Mouse (Mus musculus) embryonic facial prominence, embryonic 15.5 days (tissue): ENCODE results near the gene Ropn1. TPM values are rescaled to one million over a fixed set of nuclear protein-coding genes. Genes with fewer than 3 reads are reported as not detected.

Experiments
- ATAC-seq: fragments of 200-750 bp; cut with Nextera tagmentation; 2 replicates; pipeline ENCODE4 v1.8.0; 2017; ENCODE audit warnings: low read depth, moderate TSS enrichment; ENCODE audit not compliant: insufficient number of reproducible peaks, low FRiP score, low TSS enrichment
- H3K27ac ChIP-seq: fragments of 300-500 bp; sonication (generic); replicated peaks from 2 replicates; pipeline ENCODE4 v1.5.1; 2015; ENCODE audit warnings: mild to moderate bottlenecking, inconsistent platforms
- H3K27me3 ChIP-seq: fragments of 300-500 bp; sonication (generic); 2 replicates; pipeline ENCODE4 v1.6.1; 2015; ENCODE audit warnings: inconsistent platforms
- H3K36me3 ChIP-seq: fragments of 300-500 bp; sonication (generic); 2 replicates; pipeline ENCODE4 v1.6.1; 2015; ENCODE audit warnings: mild to moderate bottlenecking, inconsistent platforms
- H3K4me1 ChIP-seq: fragments of 300-500 bp; sonication (generic); 2 replicates; pipeline ENCODE4 v1.6.1; 2015; ENCODE audit warnings: inconsistent platforms
- H3K4me2 ChIP-seq: fragments of 300-500 bp; sonication (generic); replicated peaks from 2 replicates; pipeline ENCODE4 v1.6.1; 2015; ENCODE audit warnings: mild to moderate bottlenecking, inconsistent platforms
- H3K4me3 ChIP-seq: fragments of 300-500 bp; sonication (generic); replicated peaks from 2 replicates; pipeline ENCODE4 v1.5.1; 2015; ENCODE audit warnings: mild to moderate bottlenecking, inconsistent platforms
- H3K9ac ChIP-seq: fragments of 300-500 bp; sonication (generic); 2 replicates; pipeline ENCODE4 v1.6.1; 2015; ENCODE audit warnings: inconsistent platforms
- H3K9me3 ChIP-seq: fragments of 300-500 bp; sonication (generic); replicated peaks from 2 replicates; pipeline ENCODE4 v1.6.1; 2016; ENCODE audit warnings: inconsistent platforms
- WGBS: fragments of 180-500 bp; shearing (Covaris S2); methylation state at CpG from one replicate; pipeline ENCODE4 v1.1.7; 2015; 5-methylcytosine and 5-hydroxymethylcytosine counted together
- polyA plus RNA-seq: library from polyadenylated mRNA; unstranded; fragments of >200 nt; fragmentation: Nextera tagmentation; extraction: Ambion mirVana; gene quantifications from 2 replicates; pipeline ENCODE4 v1.2.1, GENCODE M21; 2015

The Ropn1 gene
- not detected in 2 replicates for polyA plus RNA-seq

DNA sequence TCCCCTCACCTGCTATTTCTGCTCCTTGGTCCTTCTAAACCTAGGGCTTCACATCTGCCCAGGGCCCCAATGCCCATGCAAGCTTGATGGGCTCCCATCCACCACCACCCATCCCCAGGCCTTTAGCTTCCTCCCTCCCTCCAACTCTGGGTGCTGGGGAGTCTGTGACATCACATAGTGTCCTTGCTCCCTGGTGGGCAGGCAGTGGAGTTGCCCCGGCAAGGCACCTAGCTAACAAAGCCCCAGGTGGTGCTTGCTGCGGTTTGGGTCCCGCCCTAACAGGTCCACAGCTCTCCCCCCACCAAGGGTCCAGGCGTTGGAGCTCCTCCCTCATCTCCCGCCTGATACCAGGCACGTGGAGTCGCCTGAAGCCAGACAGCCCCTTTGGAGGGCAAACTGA, at the start of gene Ropn1:
Gene Ropn1, plus strand, starts transcription at position 301 of the 400 bp plus-strand sequence.
- Histone ChIP-seq H3K9ac (no peak within 1 kb of the TSS), H3K4me3 (no peak within 1 kb of the TSS), H3K4me1 (no peaks in the 10 kb centered on the region), H3K4me2 (no peak within 1 kb of the TSS), H3K36me3 (no peaks in the 10 kb centered on the region), H3K9me3 (no peaks in the 10 kb centered on the region), H3K27me3 (no peaks in the 10 kb centered on the region), H3K27ac (no peak within 1 kb of the TSS)
- ATAC-seq: no peak
- WGBS: 39% methylated on average over 7 of the region's 7 CpGs

DNA sequence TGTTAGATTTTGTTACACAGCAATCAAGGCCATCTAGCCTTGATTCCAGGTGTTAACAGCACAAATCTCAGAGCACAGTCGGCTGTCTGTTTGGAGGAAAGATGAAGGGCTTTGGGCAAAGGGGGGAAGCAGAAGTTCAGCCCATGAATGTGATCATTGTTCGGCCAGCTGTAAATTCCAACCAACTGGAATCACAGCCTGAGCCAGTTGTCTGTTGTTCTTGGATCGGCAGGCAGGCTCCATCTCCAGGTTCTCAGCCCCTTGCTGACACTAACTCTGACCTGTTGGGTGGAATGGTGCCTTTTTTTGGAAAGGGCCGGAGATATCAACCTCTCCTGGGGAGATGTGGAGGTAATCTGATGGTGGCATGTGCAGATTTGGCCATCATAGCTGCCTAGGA, 47.8 kb upstream of the Ropn1 start:
- H3K4me3 ChIP-seq: no peak overlapping the region
- H3K27me3 ChIP-seq: no peaks in the 10 kb centered on the region
- no peak for ATAC-seq
- H3K4me2 ChIP-seq: no peak overlapping the region
- no peaks in the 10 kb centered on the region for H3K9me3 ChIP-seq
- no peaks in the 10 kb centered on the region for H3K4me1 ChIP-seq
- H3K36me3 ChIP-seq: no peaks in the 10 kb centered on the region
- no peak overlapping the region for H3K9ac ChIP-seq
- 53% methylated on average over 4 of the region's 4 CpGs for WGBS
- H3K27ac ChIP-seq: no peak overlapping the region

DNA sequence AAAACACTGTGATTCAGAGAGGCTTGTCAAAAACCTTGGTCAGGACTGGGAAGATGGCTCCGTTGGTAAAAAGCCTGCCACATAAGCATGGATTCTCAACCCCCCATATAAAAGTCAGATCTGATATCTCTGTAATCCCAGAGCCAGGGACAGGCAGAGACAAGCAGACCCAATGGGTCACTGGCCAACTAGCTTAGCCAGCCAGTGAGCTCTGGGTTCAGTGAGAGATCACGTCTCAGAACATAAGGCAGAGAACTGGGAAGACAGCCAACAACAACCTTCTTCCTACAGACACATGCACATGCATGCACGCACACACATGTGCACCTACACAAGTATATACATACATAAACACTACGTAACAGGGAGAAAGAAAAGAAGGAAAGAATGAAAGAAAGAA, 46.6 kb upstream of the Ropn1 start:
- H3K9me3 ChIP-seq: no peaks in the 10 kb centered on the region
- WGBS: 64% methylated on average over 4 of the region's 4 CpGs
- H3K4me2 ChIP-seq: no peak overlapping the region
- H3K9ac ChIP-seq: no peak overlapping the region
- H3K4me3 ChIP-seq: no peak overlapping the region
- no peak overlapping the region for H3K27ac ChIP-seq
- ATAC-seq: no peak
- H3K4me1 ChIP-seq: no peaks in the 10 kb centered on the region
- H3K36me3 ChIP-seq: no peaks in the 10 kb centered on the region
- no peaks in the 10 kb centered on the region for H3K27me3 ChIP-seq

DNA sequence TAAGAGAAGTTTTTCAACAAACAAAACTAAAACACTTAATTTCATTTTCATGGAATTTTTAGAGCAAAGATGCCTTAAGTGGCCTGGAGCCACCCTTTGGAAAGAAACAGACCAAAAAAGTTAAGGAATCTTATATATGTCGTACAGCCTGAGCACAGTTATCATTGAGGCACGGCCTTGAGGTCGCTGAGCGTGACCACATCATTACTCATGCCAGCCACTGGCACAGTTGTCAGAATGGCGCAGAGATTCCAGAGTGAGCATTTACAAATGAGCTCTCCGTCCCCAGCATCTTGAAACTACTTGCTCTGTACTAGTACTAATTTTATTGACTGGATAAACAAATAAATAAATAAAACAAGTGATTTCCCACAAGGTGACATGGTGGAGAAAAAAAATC, 45.9 kb upstream of the Ropn1 start:
- Histone ChIP-seq H3K4me1 (no peaks in the 10 kb centered on the region), H3K9ac (no peak overlapping the region), H3K27ac (no peak overlapping the region), H3K4me2 (no peak overlapping the region), H3K4me3 (no peak overlapping the region), H3K36me3 (no peaks in the 10 kb centered on the region), H3K27me3 (no peaks in the 10 kb centered on the region), H3K9me3 (no peaks in the 10 kb centered on the region)
- WGBS: 57% methylated on average over 6 of the region's 6 CpGs
- ATAC-seq: no peak

DNA sequence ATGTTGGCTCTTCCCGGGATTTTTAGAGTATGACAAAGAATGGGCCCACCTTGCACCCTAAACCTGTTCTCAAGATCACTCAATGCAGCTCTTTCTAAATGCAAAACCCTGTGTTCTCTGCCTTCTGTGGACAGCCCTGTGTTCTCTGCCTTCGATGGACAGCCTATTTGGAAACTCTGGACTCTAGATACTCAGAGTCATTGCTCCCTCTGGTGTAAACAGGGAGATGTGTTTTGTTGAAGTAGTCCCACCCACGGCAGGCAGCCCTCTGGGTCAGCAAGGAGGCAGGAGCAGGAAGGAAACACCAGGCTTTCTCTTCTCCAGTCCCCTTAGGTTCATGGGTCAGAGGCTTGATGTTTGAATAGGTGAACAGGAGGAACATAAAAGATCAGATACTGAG, 44.0 kb upstream of the Ropn1 start:
- Histone ChIP-seq H3K27me3 (no peaks in the 10 kb centered on the region), H3K9me3 (no peaks in the 10 kb centered on the region), H3K4me2 (no peak overlapping the region), H3K4me3 (no peak overlapping the region), H3K4me1 (no peaks in the 10 kb centered on the region), H3K9ac (no peak overlapping the region), H3K27ac (no peak overlapping the region), H3K36me3 (no peaks in the 10 kb centered on the region)
- WGBS: 31% methylated on average over 3 of the region's 3 CpGs
- no peak for ATAC-seq

DNA sequence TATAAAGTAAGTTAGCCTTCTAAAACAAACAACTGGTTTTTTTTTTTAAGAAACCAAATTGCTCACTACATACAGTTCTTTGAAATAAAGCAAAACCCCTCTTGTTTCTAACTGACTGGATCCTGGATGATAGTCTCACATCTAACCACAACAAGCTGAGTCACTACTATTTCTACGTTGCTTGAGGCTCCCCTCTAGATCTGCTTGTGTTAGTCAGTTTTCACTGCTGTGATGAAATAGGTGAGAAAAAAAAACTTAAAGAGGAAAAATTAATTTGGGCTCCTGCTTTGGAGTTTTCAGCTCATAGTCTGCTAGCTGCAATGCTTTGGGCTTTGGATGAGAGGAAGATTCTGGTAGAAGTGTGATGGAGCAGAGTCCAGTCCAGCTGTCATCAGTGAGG, 39.6 kb upstream of the Ropn1 start:
- Histone ChIP-seq H3K4me2 (no peak overlapping the region), H3K27me3 (no peaks in the 10 kb centered on the region), H3K9ac (no peak overlapping the region), H3K36me3 (no peaks in the 10 kb centered on the region), H3K27ac (no peak overlapping the region), H3K4me1 (no peaks in the 10 kb centered on the region), H3K9me3 (no peaks in the 10 kb centered on the region), H3K4me3 (no peak overlapping the region)
- ATAC-seq: no peak
- WGBS: 55% methylated on average over 1 of the region's 1 CpGs

DNA sequence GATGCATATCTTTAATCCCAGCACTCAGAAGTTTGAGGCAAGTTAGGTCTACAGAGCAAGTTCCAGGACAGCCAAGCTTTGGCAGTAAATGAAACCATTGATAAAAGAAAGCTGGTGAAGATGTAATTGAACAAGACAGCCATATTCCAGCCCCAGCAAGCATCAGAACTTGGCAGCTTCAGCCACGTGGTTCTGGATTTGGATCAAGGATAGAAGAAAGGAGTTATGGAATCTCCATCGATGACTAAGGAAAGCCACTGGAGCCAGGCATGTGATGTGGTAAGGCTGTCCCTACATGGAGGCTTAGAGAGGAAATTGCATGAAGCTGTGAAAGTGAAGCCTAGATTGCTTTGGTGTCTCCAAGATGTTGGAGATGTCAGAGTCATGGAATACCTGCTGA, 35.7 kb upstream of the Ropn1 start:
- Histone ChIP-seq H3K9ac (no peak overlapping the region), H3K4me2 (no peak overlapping the region), H3K27ac (no peak overlapping the region), H3K36me3 (no peaks in the 10 kb centered on the region), H3K4me3 (no peak overlapping the region), H3K9me3 (no peaks in the 10 kb centered on the region), H3K27me3 (no peaks in the 10 kb centered on the region), H3K4me1 (no peaks in the 10 kb centered on the region)
- 70% methylated on average over 2 of the region's 2 CpGs for WGBS
- no peak for ATAC-seq

DNA sequence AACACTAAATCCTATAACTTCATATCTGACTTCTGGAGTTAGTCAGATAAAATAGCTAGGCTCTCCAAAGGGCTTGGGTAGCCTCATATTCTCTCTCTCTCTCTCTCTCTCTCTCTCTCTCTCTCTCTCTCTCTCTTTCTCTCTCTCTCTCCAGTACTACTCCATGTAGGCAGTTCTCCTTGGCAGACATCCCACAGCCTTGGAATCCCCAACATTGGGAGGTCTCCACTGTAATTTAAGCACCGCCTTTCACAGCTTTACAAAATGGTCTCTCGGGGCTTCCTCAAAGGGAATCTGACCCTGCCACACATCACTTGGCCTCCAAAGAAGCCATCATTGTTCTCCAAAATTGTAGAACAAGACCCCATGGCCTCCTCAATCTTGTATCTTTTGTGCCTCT, 22.1 kb upstream of the Ropn1 start:
- no peak overlapping the region for H3K4me2 ChIP-seq
- H3K36me3 ChIP-seq: no peaks in the 10 kb centered on the region
- H3K4me1 ChIP-seq: no peaks in the 10 kb centered on the region
- no peaks in the 10 kb centered on the region for H3K9me3 ChIP-seq
- H3K9ac ChIP-seq: no peak overlapping the region
- no peaks in the 10 kb centered on the region for H3K27me3 ChIP-seq
- 66% methylated on average over 2 of the region's 2 CpGs for WGBS
- H3K4me3 ChIP-seq: no peak overlapping the region
- H3K27ac ChIP-seq: no peak overlapping the region
- ATAC-seq: no peak

DNA sequence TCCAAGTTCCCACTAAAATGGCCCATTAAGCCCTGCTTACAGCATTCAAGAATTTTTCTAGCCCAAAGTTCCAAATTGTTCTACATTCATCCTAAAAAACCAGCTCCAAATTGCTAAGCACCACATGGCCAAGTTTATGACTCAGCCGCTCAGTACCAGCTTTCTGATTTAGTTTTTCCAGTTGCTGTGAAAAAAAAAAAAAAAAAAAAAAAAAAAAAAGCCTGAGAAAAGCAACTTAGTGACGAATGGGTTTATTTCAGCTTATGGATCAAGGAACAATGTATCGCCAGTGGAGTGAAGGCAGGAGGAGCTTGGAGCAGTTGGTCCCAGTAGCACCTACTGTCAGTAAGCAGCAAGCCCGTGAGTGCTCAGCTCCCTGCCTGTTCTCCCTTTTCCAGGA, 21.3 kb upstream of the Ropn1 start:
- Histone ChIP-seq H3K4me3 (no peak overlapping the region), H3K36me3 (no peaks in the 10 kb centered on the region), H3K9me3 (no peaks in the 10 kb centered on the region), H3K4me2 (no peak overlapping the region), H3K27ac (no peak overlapping the region), H3K4me1 (no peaks in the 10 kb centered on the region), H3K27me3 (no peaks in the 10 kb centered on the region), H3K9ac (no peak overlapping the region)
- no peak for ATAC-seq
- 68% methylated on average over 4 of the region's 4 CpGs for WGBS

DNA sequence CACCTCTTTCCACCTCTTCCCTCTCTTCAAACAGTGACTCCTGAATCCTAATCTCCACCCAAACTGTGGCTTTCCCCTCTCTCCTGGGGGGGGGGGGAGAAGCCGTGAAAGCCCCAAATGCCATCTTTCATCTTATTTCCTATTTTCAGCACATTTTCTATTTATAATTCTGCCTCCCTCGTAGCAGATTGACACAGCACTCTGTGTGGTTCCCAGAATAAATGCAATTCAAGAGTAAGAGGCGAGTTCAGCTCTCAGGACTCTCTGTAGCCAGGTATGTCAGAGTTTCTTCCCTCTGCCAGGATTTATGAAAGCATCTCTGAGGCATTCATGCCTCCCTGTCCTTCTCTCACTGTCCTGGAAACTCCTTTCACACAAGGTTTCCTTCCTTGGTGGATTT, 14.2 kb upstream of the Ropn1 start:
- Histone ChIP-seq H3K27me3 (no peaks in the 10 kb centered on the region), H3K27ac (no peak overlapping the region), H3K4me3 (no peak overlapping the region), H3K4me2 (no peak overlapping the region), H3K9me3 (no peaks in the 10 kb centered on the region), H3K36me3 (no peaks in the 10 kb centered on the region), H3K9ac (no peak overlapping the region), H3K4me1 (no peaks in the 10 kb centered on the region)
- ATAC-seq: no peak
- WGBS: 33% methylated on average over 3 of the region's 3 CpGs

DNA sequence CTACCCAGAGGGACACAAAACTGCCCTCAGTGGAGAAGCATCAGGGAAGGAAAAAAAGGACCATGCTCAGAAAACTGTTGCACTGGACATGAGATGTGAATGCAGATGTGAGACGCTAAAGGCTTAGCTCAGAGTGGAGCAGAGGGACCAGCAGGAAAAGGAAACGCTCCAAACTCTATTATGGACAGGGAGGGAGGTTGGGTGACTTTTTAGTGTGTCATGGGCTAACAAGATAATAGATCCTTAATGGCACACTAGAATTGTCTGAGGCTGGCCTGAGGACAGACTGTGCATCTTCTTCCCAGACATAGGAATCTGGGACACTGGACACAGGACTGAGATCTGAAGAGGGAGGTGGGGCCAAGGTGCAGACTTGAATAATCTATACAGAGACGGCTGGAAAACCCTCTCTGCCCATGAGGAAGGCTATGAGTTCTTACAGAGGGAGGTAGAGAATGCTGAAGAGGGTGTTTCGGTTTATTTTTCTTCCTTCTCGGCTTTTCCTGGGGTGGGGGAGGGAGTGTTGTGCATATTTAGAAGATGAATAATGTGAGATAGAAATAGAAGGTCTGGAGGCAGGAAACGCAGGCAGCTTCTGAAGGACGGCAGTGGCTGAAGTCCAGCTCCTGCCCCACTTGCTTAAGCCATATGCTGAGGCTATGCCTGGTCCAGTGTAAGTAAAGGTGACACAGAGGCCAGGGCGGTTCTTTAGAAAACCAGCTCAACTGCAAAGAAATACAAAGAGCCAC, 6.0 kb upstream of the Ropn1 start:
- no peak overlapping the region for H3K4me2 ChIP-seq
- no peak overlapping the region for H3K27ac ChIP-seq
- no peak for ATAC-seq
- H3K4me1 ChIP-seq: 0 out of 2 replicates have a peak, but pooled peaks cover 2% of the 10 kb centered on the region
- H3K4me3 ChIP-seq: no peak overlapping the region
- no peak overlapping the region for H3K9ac ChIP-seq
- WGBS: 55% methylated on average over 8 of the region's 8 CpGs
- H3K9me3 ChIP-seq: no peaks in the 10 kb centered on the region
- H3K36me3 ChIP-seq: no peaks in the 10 kb centered on the region
- no peaks in the 10 kb centered on the region for H3K27me3 ChIP-seq

DNA sequence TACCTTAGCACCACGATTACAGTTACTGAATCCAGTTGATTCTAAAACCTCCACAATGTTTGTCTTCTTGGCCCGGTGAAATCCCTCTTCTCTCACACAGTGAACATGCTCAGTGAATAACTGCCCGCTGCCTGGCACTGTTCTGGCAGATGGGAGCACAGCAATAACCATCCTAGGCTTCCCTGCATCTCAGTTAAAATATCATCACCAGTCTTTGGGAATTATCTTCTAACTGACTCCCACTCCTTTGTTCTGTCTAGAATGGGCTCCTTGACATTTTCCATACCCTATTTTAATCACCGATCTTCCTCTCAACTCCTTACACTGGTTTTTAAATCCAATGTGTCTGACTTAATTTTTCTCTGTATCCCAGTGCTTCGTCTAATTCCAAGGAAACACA, 3.3 kb downstream of the Ropn1 start:
- WGBS: 83% methylated on average over 5 of the region's 5 CpGs
- H3K36me3 ChIP-seq: no peaks in the 10 kb centered on the region
- H3K9me3 ChIP-seq: no peaks in the 10 kb centered on the region
- H3K4me1 ChIP-seq: 0 out of 2 replicates have a peak, but pooled peaks cover 2% of the 10 kb centered on the region
- no peak overlapping the region for H3K27ac ChIP-seq
- H3K4me2 ChIP-seq: no peak overlapping the region
- no peak overlapping the region for H3K9ac ChIP-seq
- ATAC-seq: no peak
- H3K4me3 ChIP-seq: no peak overlapping the region
- H3K27me3 ChIP-seq: no peaks in the 10 kb centered on the region
